Mouse (Mus musculus) neural tube, embryonic 10.5 days (tissue): ENCODE results near the gene 9530003J23Rik.
"Not testable (repeated sequence)": the region's sequence is repeated elsewhere in the genome, so short reads cannot be mapped to it uniquely, and the experiment has no call there.

ENCODE experiments used
- DNase-seq: peaks from one replicate; pipeline ENCODE4 v3.0.0-alpha.2; 2017; ENCODE audit warnings: low spot score; ENCODE audit errors: extremely low spot score

Gene 9530003J23Rik

DNA sequence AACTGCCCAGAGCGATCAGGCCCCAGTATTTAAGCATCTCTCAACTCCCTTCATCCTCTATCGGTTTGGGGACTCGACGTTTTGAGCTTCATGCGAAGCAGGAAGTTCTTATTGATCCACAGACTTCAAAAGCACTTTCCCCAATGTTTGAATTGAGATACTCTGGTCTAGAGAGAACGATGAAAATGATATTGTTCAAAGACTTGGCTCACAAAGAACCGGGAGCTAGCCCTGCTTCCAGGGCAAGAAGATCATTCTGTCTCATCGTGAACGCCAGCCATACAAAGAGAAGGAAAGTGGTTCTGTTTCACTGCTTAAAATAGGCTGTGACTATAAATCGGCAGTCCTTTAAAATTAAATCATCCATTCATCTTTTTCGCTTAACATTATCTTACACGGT, at the start of gene 9530003J23Rik:
Gene 9530003J23Rik (minus strand): TSS at position 101 of the 400 bp plus-strand sequence.
- DNase-seq: no peak

DNA sequence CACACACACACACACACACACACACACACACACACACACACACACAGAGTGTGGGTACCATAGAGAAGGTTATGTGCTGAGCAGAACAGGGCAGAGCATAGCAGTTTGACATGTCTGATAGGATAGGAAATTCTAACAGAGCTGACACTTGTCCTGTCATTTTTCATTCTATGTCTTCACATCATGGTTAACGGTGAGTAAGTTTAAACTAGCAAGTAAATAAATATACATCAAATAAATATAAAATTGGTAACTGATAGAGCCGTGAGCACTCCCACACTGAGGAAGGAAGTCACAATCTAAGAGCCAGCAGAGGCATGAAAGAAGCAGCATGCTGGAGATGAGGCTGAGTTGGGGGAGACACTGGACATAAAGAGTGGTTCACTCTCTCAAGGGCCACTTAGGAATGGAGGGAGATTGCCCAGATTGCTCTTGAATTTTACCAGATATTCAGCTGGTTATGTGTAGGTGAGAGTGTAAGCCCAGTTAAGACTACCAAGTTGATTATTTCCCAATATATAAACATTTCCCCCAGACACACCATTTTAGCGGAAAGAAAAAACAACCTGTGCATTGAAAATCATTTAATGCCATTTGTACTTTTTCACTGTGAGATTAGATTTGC, 48.8 kb upstream of the 9530003J23Rik start:
- DNase-seq: no peak

DNA sequence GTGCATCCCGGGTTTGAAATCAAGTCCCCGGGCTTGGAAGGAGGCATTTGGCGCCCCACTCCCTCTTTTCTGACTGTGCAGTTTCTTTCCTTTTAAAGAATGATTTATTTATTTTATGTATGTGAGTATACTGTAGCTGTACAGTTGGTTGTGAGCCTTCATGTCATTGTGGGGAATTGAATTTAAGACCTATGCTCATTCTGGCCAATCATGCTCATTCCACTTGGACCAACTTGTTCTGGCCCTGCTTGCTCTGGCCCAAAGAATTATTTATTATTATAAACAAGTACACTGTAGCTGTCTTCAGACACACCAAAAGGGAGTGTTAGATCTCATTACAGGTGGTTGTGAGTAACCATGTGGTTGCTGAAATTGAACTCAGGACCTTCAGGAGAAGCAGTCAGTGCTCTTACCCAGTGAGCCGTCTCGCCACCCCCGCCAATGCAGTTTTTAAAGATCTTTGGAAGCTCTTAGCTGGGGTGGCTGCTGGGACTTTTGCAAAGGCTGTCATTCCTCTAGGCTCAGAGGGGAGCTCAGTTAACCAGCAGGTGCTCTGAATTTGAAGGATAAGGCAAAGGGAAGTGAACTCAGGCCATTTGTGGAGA, 48.0 kb upstream of the 9530003J23Rik start:
- no peak for DNase-seq

DNA sequence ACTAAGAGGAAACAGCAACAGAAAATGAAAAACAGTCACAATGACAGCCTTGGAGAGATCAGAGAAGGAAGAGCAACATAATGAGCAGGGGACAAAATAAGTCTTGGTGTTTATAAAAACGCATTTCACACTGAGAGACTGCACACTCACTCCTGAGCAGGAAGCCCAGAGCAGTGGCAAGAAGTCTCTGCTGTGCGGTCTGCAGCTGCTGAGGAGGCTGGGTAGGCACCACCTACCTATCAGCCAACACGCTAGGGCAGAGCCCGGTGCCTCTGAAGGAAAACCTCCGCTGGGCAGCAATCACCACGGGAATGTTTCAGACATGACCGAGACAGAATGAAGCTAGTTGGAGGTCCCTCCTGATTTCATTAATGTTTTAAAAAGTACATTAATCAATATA, 47.1 kb upstream of the 9530003J23Rik start:
- not testable (repeated sequence) for DNase-seq

DNA sequence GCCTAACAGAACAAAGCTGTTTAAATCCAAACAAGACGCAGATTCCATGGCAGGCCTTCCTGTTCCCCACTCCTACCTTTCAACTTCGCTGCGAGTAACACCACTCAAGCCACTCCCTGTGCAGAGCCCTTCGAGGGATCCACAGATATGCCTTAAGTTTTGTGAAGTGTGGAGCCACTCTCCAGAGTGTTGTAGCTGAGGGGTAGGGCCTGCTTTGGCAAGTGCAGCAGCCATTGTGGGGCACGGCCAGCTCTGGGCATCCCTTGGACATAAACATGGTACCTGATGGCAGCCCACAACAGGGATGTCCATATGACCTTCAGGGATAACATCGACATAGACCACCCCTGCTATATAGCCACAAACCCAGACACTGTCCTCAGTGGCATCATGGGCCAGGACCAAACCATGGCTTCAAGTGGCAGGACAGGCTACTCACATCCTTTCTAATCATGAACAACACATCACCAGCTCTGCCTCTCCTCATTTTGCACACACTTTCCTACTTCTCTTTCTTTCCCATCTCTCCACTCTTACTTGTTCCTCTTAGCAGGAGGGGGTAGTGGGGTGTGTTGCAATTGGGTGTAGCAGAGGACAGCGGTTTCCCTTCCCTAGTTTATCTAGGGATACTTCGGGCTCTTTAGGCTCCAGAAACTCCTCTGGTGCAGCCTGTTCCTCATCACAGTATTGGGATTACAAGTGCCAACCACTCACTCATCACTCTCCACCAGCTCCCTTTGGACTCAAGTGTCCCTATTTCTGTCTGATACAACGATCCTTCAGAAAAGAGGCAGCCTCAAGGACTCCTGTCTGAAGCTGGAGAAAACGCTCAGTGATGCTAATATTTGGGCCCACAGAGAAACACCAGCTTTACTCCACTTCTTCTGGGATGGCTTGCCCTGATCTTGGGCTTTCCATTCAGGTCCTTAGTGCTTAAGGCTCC, 46.3 kb upstream of the 9530003J23Rik start:
- no peak for DNase-seq

DNA sequence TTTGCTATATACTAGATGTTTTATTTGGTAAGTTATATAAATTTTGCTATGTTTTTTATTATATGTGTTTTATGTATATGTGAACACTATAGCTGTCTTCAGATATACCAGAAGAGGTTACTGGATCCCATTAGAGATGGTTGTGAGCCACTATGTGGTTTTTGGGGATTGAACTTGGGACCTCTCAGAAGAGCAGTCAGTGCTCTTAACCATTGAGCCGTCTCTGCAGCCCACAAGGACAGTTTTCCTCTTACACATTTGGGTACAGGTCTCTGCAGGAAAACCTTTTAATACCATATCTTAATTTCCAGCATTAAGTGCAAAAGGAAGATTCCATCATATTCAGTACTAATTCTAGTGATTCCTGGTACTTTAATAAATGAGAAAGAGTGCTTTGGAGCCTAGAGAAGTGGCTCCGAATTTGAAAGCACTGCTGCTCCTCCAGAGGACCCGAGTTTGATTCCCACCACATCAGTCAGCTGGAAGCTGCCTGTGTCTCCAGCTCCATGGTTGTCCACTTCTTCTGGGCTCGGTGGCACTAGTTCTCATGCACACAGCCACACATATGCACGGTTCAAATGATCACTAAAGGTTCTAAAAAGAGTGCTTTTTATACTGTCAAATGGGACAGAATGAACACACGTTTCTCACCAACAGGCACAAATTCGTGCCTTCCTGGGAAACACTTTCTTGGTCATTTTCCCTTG, 45.5 kb upstream of the 9530003J23Rik start:
- no peak for DNase-seq

DNA sequence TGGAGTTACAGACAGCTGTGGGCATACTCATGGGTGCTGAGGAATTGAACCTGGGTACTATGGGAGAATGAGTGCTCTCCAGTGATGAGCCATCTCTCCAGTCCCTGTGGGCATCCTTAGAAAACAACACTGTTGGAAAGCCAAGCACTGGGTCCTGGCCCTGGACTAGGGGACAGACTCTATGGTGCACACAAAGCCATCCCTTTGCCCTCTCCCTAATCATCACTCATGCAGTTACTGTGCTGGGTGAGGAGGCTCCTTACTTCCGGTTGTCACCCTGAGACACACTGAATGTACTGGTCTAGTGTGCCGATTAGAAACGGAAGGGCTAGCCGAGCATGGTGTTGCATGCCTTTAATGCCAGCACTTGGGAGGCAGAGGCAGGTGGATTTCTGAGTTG, 44.7 kb upstream of the 9530003J23Rik start:
- DNase-seq: not testable (repeated sequence)

DNA sequence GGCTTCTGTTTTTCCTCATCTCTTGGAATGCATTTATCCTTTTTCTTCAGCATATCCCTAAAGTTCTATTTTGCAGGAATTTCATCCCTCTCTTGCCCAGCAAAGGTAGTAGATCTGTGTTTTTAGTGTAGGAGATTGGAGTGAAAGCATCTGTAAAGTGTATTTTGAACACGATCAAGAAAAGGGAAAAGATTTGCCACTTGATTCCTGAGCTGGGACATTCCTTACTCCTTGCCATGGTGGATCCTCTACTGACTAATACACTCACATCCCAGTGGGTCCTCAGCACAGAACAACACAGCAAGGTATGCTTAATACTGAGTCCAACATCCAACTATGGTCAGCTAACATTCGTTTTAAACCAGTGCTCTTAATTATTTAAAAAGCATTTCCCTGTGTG, 44.0 kb upstream of the 9530003J23Rik start:
- DNase-seq: no peak

DNA sequence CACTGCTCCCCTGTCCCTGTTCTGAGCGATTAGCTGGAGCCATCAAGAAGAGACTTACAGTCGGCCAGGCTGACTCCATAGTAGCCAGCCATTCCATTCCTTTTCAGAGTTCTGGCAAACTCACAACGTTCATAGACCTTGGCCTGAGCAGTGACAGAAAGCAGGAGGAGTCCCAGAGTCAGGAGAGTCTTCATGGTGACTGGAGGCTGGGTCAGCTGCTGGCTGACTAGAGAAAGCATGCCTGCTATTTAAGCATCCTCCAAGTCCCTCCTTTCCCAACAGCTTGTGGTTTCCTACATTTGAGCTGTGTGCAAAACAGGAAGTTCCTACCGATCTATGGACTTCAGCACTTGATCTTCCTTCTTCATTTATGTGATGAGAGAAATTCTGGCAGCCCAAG, 43.5 kb upstream of the 9530003J23Rik start, which contains the start of gene Lyz2:
Gene Lyz2 (minus strand): TSS at position 273 of the 400 bp plus-strand sequence.
- DNase-seq: no peak

DNA sequence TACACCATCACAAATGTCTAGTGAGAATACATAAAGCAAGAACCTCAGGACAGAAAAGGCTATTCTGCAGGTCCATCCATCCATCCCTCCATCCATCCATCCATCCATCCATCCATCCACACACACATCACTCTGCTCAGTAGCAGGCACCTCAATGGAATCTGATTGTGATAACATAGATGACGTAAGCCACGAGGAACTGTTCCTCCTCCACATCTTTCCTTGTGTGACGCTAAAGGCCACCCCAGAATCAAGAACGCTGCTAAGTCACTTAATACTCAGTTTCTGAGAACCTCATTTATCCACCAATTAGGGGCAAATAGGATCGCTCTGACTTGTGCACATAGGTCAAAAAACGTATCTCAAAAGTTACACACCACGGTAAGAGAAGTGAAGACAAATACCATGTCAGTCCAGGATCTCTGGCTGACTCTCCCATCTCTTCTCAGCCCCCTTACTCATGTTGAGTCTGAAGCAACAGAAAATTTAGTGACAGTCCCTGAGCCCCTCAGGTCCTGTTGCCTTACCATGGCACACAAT, 42.9 kb upstream of the 9530003J23Rik start:
- no peak for DNase-seq

DNA sequence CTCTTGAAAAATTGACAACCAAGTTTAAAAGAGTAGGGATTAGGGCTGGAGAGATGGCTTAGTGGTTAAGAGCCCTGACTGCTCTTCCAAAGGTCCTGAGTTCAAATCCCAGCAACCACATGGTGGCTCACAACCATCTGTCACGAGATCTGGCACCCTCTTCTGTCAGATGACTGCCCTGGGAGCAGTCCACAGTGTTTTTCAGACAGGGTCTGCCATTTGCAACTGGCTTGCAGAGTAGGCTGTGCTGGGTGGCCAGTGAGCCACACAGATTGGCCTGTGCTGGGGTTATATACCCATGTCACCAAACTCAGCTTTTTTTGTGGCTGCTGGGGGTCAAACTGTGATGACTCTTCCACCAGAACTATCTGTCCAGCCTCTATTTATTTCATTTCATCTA, 41.5 kb upstream of the 9530003J23Rik start:
- no peak for DNase-seq

DNA sequence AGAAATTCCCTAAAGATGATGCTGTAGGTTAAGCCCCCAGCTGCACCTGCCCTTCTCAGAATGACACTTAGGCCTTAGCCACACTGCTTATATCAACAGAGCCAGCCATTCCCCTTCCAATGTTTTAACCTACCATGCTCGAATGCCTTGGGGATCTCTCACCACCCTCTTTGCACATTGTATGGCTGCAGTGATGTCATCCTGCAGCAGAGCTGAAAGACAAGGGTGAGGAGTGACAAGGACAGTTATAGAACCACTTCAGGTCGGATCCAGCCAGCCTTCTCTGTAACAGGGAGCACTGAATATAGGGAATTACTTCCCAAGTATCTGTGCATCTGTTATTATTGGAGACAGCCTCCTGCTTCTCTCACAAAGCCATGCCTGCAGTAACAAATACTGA, 40.0 kb upstream of the 9530003J23Rik start:
- DNase-seq: not testable (repeated sequence)

DNA sequence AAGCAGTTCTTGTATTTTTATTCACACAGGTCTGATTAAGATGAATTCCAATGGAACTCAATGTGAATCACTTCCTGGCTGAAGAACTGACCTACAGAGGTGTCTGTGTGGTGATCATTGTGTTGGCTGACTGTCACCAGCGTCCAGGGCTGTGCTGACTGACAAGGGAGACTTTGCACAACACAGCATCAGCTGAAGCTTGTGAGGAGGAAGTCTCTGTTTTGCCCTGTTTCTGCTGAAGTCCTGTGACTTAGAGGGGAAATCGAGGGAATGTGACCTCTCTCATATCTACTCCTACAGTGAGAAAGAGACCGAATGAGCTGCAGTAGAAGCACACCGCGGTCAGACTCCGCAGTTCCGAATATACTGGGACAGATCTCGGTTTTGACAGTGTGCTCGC, 39.3 kb upstream of the 9530003J23Rik start:
- not testable (repeated sequence) for DNase-seq

DNA sequence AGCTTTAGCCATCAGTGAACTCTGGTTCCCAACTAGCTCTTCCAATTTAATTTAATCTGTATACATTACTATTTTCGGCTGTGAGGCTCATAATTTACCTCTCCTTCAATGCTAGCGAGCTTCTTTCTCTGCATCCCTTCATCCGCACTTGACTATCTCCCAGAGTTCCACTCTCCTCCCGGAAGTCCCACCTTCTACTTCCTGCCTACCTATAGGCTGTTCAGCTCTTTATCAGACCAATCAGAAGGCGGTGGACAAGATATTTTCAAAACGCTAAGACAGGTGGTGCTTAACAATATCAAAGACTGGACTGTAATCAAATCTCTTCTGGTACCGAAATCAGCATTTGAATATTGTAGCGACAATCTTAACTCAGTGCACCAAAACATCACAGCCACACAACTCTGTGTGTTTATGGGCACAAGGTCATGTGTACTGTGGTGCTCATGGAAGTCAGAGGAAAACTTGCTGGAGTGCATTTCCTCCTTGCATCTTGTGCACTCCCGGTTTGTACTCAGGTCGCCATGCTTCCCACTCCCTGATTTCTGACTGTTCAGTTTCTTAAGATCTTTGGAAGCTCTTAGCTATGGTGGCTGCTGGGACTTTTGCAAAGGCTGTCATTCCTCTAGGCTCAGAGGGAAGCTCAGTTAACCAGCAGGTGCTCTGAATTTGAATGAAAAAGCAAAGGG, 37.3 kb upstream of the 9530003J23Rik start:
- no peak for DNase-seq

DNA sequence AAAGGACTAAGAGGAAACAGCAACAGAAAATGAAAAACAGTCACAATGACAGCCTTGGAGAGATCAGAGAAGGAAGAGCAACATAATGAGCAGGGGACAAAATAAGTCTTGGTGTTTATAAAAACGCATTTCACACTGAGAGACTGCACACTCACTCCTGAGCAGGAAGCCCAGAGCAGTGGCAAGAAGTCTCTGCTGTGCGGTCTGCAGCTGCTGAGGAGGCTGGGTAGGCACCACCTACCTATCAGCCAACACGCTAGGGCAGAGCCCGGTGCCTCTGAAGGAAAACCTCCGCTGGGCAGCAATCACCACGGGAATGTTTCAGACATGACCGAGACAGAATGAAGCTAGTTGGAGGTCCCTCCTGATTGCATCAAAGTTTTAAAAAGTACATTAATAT, 36.1 kb upstream of the 9530003J23Rik start:
- DNase-seq: not testable (repeated sequence)

DNA sequence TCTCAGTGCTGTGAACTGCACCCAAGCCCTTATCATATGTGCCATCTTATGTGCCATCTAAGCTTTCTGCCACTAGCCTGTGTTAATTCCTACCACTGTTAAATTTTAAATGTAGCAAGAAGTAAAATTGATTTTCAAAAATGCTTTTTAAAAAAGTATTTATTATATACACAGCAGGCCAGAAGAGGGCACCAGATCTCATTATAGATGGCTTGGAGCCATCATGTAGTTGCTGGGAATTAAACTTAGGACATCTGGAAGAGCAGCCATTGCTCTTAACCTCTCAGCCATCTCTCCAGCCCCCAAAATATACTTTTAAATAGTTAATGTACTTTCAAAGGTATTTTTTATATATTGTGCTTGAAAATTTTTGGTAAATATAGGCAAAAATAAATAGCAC, 33.5 kb upstream of the 9530003J23Rik start:
- no peak for DNase-seq

DNA sequence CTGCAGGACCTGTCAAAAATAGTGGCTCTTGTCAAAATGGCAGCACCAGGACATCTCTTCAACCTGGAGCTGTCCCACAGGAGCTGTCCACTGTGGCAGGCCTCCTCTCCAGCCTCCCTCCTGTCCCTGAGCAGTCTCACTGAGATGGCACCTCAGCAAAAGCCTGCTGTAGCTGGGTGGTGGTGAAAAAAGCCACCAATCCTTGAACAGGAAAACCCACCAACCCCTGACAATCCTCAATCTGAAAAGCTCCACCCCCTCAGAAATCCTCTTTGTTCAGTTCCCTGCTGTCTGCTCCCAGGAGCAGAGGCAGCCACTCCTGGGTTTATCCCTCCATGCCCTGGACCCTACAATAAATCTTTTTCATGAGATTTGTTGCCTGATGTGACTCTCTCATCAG, 21.4 kb upstream of the 9530003J23Rik start:
- no peak for DNase-seq

DNA sequence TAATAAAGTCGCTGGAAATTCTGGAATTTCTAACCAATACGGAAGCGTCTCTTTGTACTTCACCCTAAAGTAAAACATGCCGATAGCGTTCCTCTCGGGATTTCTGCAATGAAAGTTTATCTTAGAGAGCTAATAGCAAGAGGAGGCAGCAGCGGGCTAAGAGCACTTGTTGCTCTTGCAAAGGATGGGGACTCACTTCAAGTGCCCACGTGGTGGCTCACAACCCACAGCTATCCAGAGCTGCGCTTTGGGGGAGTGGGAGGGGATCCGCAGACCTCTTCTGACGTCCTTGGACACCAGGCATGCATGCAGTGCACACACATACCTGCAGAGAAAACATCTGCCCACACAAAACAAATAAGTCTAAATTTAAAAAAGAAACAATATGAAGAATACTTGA, 2.6 kb downstream of the 9530003J23Rik start:
- no peak for DNase-seq

DNA sequence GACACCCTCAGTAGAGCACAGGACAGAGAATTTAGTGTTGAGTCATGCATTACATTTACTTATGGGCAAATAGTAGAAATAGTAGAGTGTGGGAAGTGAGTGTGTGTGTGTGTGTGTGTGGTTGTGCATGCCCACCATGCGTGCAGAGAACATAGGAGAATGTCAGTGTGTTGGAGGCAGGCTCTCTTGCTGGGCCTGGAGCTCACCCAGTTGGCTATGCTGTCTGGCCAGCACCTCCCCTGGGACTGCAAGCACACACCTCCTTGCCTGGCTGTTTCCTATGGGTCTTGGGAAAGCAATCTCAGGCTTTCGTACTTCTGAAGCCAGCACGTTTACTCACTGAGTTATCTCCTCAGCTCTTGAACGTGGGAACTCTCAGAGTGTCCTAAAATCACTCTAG, 3.7 kb downstream of the 9530003J23Rik start:
- DNase-seq: no peak

DNA sequence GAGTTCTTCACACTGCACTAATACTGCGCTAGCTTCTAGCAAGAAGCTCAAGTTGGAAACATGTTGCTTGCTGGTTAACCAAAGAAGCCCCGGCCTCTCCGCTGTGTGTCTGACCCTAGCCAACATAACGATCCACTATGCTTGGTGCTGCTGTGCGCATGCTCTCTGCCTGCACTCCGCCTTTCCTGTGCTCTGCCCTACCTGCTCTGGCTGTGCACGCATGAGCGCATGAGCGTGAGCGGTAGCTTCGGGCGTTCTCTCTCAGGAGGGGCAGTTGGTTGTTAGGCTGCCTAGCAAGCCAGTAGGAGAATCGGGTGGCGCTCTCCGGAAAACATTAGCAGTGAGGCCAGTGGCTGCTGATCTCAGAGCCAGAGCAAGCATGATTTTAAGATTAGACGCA, 8.7 kb downstream of the 9530003J23Rik start:
- DNase-seq: no peak

DNA sequence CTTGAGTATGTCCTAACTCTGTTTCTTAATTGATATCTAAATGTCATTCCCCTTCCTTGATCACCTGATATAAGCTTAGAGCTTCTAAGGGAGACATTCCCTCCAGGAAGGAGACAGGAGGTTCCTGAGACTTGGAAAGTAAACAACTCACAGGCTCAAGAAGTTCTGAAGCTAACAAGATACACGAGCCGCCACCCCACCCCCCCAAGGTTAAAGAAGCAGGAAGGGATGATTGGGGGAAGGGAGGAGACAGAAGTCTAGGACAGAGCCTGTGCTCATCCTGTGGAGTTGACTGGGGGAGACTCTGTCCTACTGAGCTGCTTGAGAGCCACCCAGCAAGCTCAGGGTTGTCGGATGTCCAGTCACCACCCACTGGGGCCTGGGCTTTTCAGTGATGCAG, 12.5 kb downstream of the 9530003J23Rik start:
- no peak for DNase-seq
